9 mouse cellular contexts compared by ENCODE assay signal in genomic region chr12:65259139-65260111, GRCm38 (mm10). TPM values are rescaled to one million over a fixed set of nuclear protein-coding genes. Genes with fewer than 3 reads are reported as not detected.
DNase-seq lines count a peak whose midpoint lies in the region; ATAC-seq and TF ChIP-seq lines count a peak whose summit lies in the region.
"Had no signal": no experiment of that assay in that cellular context is flagged by ENCODE, and none has a peak within 500 bp of the region (broad histone marks: within the 10 kb centered on the region; RNA-seq: fewer than 3 reads in every experiment).

No protein-coding gene starts in this region.

- TF ChIP-seq EP300 in MEL (IDR thresholded peaks at IDR 0.05; ENCODE audit: low read depth in 1 of 2, low read length in 2 of 2) = peak; percentile 60 to 84
- TF ChIP-seq EP300 in liver, postnatal 0 days (IDR thresholded peaks at IDR 0.05; ENCODE audit: low read depth) = no peak

- WGBS in kidney, embryonic 14.5 days = 88% methylated on average over 13 of the region's 13 CpGs
- WGBS in liver, postnatal 0 days (ENCODE audit: insufficient replicate concordance) = 72% methylated on average over 13 of the region's 13 CpGs

- peak overlapping the region; percentile 21; the same call in 1 of the 2 replicates for H3K4me2 ChIP-seq in kidney, embryonic 14.5 days (replicated peaks; ENCODE audit: low read depth, low read length)
- peak overlapping the region; percentile 56 for H3K4me2 ChIP-seq in liver, postnatal 0 days (ENCODE audit: low read depth, low read length)

- no peaks in the 10 kb centered on the region for H3K4me1 ChIP-seq in kidney, embryonic 14.5 days (ENCODE audit: control insufficient read depth, insufficient read depth, low read length)
- peaks cover 0 to 3% of the 10 kb centered on the region in 2 experiments; a peak in 1 of 4 replicates for H3K4me1 ChIP-seq in MEL (ENCODE audit: control insufficient read depth in 1 of 2, insufficient read depth in 2 of 2, low read length in 2 of 2)
- H3K4me1 ChIP-seq in liver, postnatal 0 days (ENCODE audit: insufficient read depth) = no peaks in the 10 kb centered on the region

- no peaks in the 10 kb centered on the region for H3K36me3 ChIP-seq in kidney, embryonic 14.5 days (ENCODE audit: control insufficient read depth, insufficient read depth, low read length)
- peaks cover 0 to 6% of the 10 kb centered on the region in 2 experiments; a peak in 2 of 4 replicates for H3K36me3 ChIP-seq in MEL (ENCODE audit: control insufficient read depth in 1 of 2, insufficient read depth in 2 of 2, low read length in 2 of 2)
- H3K36me3 ChIP-seq in liver, postnatal 0 days (replicated peaks; ENCODE audit: insufficient read depth, low read length) = no peaks in the 10 kb centered on the region
- H3K36me3 ChIP-seq: G1E had no signal

- no peak for ATAC-seq in kidney, embryonic 14.5 days (ENCODE audit: low FRiP score, low TSS enrichment)
- peak; percentile 41; the same call in 1 of the 2 replicates for ATAC-seq in liver, postnatal 0 days

- no peak for TF ChIP-seq RAD21 in MEL (IDR thresholded peaks at IDR 0.05; ENCODE audit: low read depth, low read length)

- no peaks in the 10 kb centered on the region for H3K27me3 ChIP-seq in kidney, embryonic 14.5 days (ENCODE audit: control insufficient read depth, insufficient read depth, low read length)
- H3K27me3 ChIP-seq in MEL (ENCODE audit: control insufficient read depth in 1 of 2, insufficient read depth in 2 of 2, low read length in 2 of 2) = no peaks in the 10 kb centered on the region
- H3K27me3 ChIP-seq in liver, postnatal 0 days (ENCODE audit: insufficient read depth, low read length) = no peaks in the 10 kb centered on the region

- no peak overlapping the region for H3K9ac ChIP-seq in kidney, embryonic 14.5 days (ENCODE audit: low read depth, low read length)
- peak overlapping the region; percentile 55 for H3K9ac ChIP-seq in MEL (ENCODE audit: control insufficient read depth, low read depth, low read length, poor library complexity, severe bottlenecking)
- H3K9ac ChIP-seq in liver, postnatal 0 days (replicated peaks) = no peak overlapping the region

- DNase-seq in kidney, postnatal 4 days = no peak
- DNase-seq in MEL (ENCODE audit: low read depth, low spot score) (peak; percentile 88), MN1 (ENCODE audit: low spot score) (no peak)
- peak; percentile 6 to 9 for DNase-seq in frontal cortex, postnatal 25 days (ENCODE audit: low spot score in 2 of 2)
- no peak for DNase-seq in liver, postnatal 0 days
- DNase-seq in embryo, embryonic 11 days = no peak
- DNase-seq in gastrocnemius, postnatal 4 days (ENCODE audit: low spot score in 2 of 2) = no peak

- no peak overlapping the region; the same call in 1 of the 2 replicates for H3K27ac ChIP-seq in kidney, embryonic 14.5 days (ENCODE audit: low read depth, low read length)
- peak overlapping the region; percentile 93 for H3K27ac ChIP-seq in MEL (ENCODE audit: control insufficient read depth, low read depth, low read length)
- no peak overlapping the region for H3K27ac ChIP-seq in liver, postnatal 0 days (ENCODE audit: low read depth)

- TF ChIP-seq CTCF in MEL (IDR thresholded peaks at IDR 0.05 in 2 of 3, conservative IDR thresholded peaks at IDR 0.05 in 1 of 3; ENCODE audit: control insufficient read depth in 1 of 3, insufficient read depth in 1 of 3, low read depth in 2 of 3, low read length in 3 of 3, poor library complexity in 1 of 3, severe bottlenecking in 1 of 3) = no peak
- no peak for TF ChIP-seq CTCF in liver, postnatal 0 days (IDR thresholded peaks at IDR 0.05; ENCODE audit: low read depth)

- TF ChIP-seq POLR2A in MEL (IDR thresholded peaks at IDR 0.05; ENCODE audit: control insufficient read depth in 1 of 2, insufficient read depth in 1 of 2, low read depth in 1 of 2, low read length in 2 of 2, poor library complexity in 1 of 2) = no peak

- peak overlapping the region; percentile 9; the same call in 1 of the 2 replicates for H3K4me3 ChIP-seq in kidney, embryonic 14.5 days (ENCODE audit: low read length)
- peak overlapping the region; percentile 38 to 73 for H3K4me3 ChIP-seq in MEL (ENCODE audit: control insufficient read depth in 1 of 2, insufficient read depth in 1 of 2, low read depth in 2 of 2, low read length in 2 of 2)
- H3K4me3 ChIP-seq in liver, postnatal 0 days (ENCODE audit: low read depth, low read length) = no peak overlapping the region

- no peaks in the 10 kb centered on the region for H3K79me2 ChIP-seq in MEL (ENCODE audit: control insufficient read depth, insufficient read depth, low read length, poor library complexity)

- peaks cover 3% of the 10 kb centered on the region; the same call in 1 of the 2 replicates for H3K9me3 ChIP-seq in kidney, embryonic 14.5 days (ENCODE audit: control insufficient read depth, low read length)
- no peaks in the 10 kb centered on the region for H3K9me3 ChIP-seq in MEL (replicated peaks; ENCODE audit: insufficient read depth, low read length)
- H3K9me3 ChIP-seq in liver, postnatal 0 days (ENCODE audit: low read length) = no peaks in the 10 kb centered on the region
- H3K9me3 ChIP-seq: G1E had no signal

TF ChIP-seq in MEL, 35 proteins besides CTCF, POLR2A, EP300 and RAD21 (continues in another document):
- no peak for TF ChIP-seq POLR2AphosphoS2 (IDR thresholded peaks at IDR 0.05; ENCODE audit: low read length)
- no peak for TF ChIP-seq CHD2 (IDR thresholded peaks at IDR 0.05; ENCODE audit: low read length)
- 0 out of 2 replicates have a peak, but pooled peaks have one; percentile 57 for TF ChIP-seq JUND (IDR thresholded peaks at IDR 0.05; ENCODE audit: low read depth, low read length)
- TF ChIP-seq NELFE (IDR thresholded peaks at IDR 0.05; ENCODE audit: low read depth, low read length) = 0 out of 2 replicates have a peak, but pooled peaks have one; percentile 26
- peak; percentile 1 for TF ChIP-seq ZNF384 (IDR thresholded peaks at IDR 0.05; ENCODE audit: low read depth, low read length)
- peak; percentile 39; the same call in 1 of the 2 replicates for TF ChIP-seq TCF12 (IDR thresholded peaks at IDR 0.05; ENCODE audit: low read depth, low read length)
- no peak for TF ChIP-seq SMC3 (IDR thresholded peaks at IDR 0.05; ENCODE audit: low read depth, low read length)
- no peak for TF ChIP-seq ZKSCAN1 (IDR thresholded peaks at IDR 0.05; ENCODE audit: low read depth, low read length)
- TF ChIP-seq HCFC1 (IDR thresholded peaks at IDR 0.05; ENCODE audit: low read depth, low read length) = peak; percentile 63
- TF ChIP-seq UBTF (IDR thresholded peaks at IDR 0.05; ENCODE audit: borderline replicate concordance, insufficient read depth, low read depth, low read length) = no peak
- no peak for TF ChIP-seq POLR2AphosphoS5 (IDR thresholded peaks at IDR 0.05; ENCODE audit: borderline replicate concordance, low read depth, low read length)
- no peak for TF ChIP-seq MAFK (IDR thresholded peaks at IDR 0.05; ENCODE audit: borderline replicate concordance, low read depth, low read length)
- 0 out of 2 replicates have a peak, but pooled peaks have one; percentile 5 for TF ChIP-seq MYB (IDR thresholded peaks at IDR 0.05; ENCODE audit: low read depth, low read length)
- no peak for TF ChIP-seq ZC3H11A (IDR thresholded peaks at IDR 0.05; ENCODE audit: low read depth, low read length)
- TF ChIP-seq ZMIZ1 (IDR thresholded peaks at IDR 0.05; ENCODE audit: low read depth, low read length) = no peak
- TF ChIP-seq ELF1 (IDR thresholded peaks at IDR 0.05; ENCODE audit: low read depth, low read length) = no peak
- TF ChIP-seq BHLHE40 (IDR thresholded peaks at IDR 0.05; ENCODE audit: borderline replicate concordance, low read depth, low read length) = 0 out of 2 replicates have a peak, but pooled peaks have one; percentile 7
- no peak for TF ChIP-seq USF1 (IDR thresholded peaks at IDR 0.05; ENCODE audit: low read depth, low read length)
- 0 out of 2 replicates have a peak, but pooled peaks have one; percentile 17 for TF ChIP-seq MXI1 (IDR thresholded peaks at IDR 0.05; ENCODE audit: low read depth, low read length)
- peak; percentile 27; the same call in 1 of the 2 replicates for TF ChIP-seq SIN3A (IDR thresholded peaks at IDR 0.05; ENCODE audit: low read length)
- peak; percentile 46; the same call in 1 of the 2 replicates for TF ChIP-seq TBP (IDR thresholded peaks at IDR 0.05; ENCODE audit: low read depth, low read length)
- no peak for TF ChIP-seq E2F4 (IDR thresholded peaks at IDR 0.05; ENCODE audit: borderline replicate concordance, low read depth, low read length)
- TF ChIP-seq KAT2A (conservative IDR thresholded peaks at IDR 0.05; ENCODE audit: low read depth, low read length) = no peak
- TF ChIP-seq GATA1 (IDR thresholded peaks at IDR 0.05; ENCODE audit: low read depth, low read length) = peak; percentile 81
- TF ChIP-seq GABPA (IDR thresholded peaks at IDR 0.05; ENCODE audit: low read depth, low read length) = no peak
- peak; percentile 63 for TF ChIP-seq ETS1 (IDR thresholded peaks at IDR 0.05; ENCODE audit: low read depth, low read length)
- TF ChIP-seq TAL1 (IDR thresholded peaks at IDR 0.05; ENCODE audit: low read length) = peak; percentile 53
- TF ChIP-seq RCOR1 (IDR thresholded peaks at IDR 0.05; ENCODE audit: low read depth, low read length) = no peak; the same call in 1 of the 2 replicates
- TF ChIP-seq NRF1 (IDR thresholded peaks at IDR 0.05; ENCODE audit: insufficient read depth, low read depth, low read length, poor library complexity, severe bottlenecking) = no peak
- peak; percentile 78; the same call in 1 of the 2 replicates for TF ChIP-seq MEF2A (IDR thresholded peaks at IDR 0.05; ENCODE audit: extremely low read depth, insufficient replicate concordance, low read depth, low read length, poor library complexity, severe bottlenecking)
- 0 out of 2 replicates have a peak, but pooled peaks have one; percentile 42 for TF ChIP-seq CHD1 (IDR thresholded peaks at IDR 0.05; ENCODE audit: low read depth, low read length)
- TF ChIP-seq MAX (IDR thresholded peaks at IDR 0.05; ENCODE audit: low read length) = no peak
- TF ChIP-seq MAZ (IDR thresholded peaks at IDR 0.05; ENCODE audit: low read depth, low read length) = no peak
- no peak for TF ChIP-seq USF2 (IDR thresholded peaks at IDR 0.05; ENCODE audit: borderline replicate concordance in 1 of 2, insufficient read depth in 1 of 2, low read depth in 1 of 2, low read length in 2 of 2)

RNA-seq across cellular contexts. Expression of gene Wdr20rt, which starts 34.1 kb away (rescaled TPM):
- not detected in 2 replicates for polyA plus RNA-seq in kidney, embryonic 14.5 days (2014; fragmentation: Nextera tagmentation; extraction: Ambion mirVana)
- not detected in 2 replicates for total RNA-seq in MEL (2012; rRNA removed)
- under 1 TPM in 1 of 2 experiments, not detected in 1; 0.21 TPM for polyA plus RNA-seq in MEL (2012; ENCODE audit: insufficient read depth in 1 of 2, insufficient read length in 2 of 2, low read depth in 1 of 2, low replicate concordance in 2 of 2, missing spikeins in 1 of 2)
- polyA plus RNA-seq in liver, postnatal 0 days (2015; fragmentation: Nextera tagmentation; extraction: Ambion mirVana) = not detected in 2 replicates
- not detected for total RNA-seq in gastrocnemius, postnatal 4 days (2021)
- polyA plus RNA-seq: G1E had no signal

Comparison
In these comparisons a context has a peak if more than half of its experiments do, and no peak if none do; other contexts are left out.
1. DNase-seq: peak in MEL (single experiment) and frontal cortex, postnatal 25 days (2 of 2); none in kidney, postnatal 4 days (0 of 2), liver, postnatal 0 days (single experiment), embryo, embryonic 11 days (single experiment), gastrocnemius, postnatal 4 days (0 of 2) and MN1 (single experiment).